Mouse (Mus musculus) heart, postnatal 0 days (tissue): ENCODE data around the gene Dennd2a. TPM values are rescaled to one million over a fixed set of nuclear protein-coding genes. Genes with fewer than 3 reads are reported as not detected.
A peak's percentile ranks its signal among the peaks of the same experiment; 100 is the strongest.

Experiments used
- ATAC-seq: fragments of 200-750 bp; cut with Nextera tagmentation; 2 replicates; pipeline ENCODE4 v1.8.0; 2017; ENCODE audit warnings: low read depth, moderate number of reproducible peaks, moderate library complexity; ENCODE audit not compliant: insufficient read depth
- DNase-seq: peaks from one replicate; pipeline ENCODE4 v3.0.0-alpha.2; 2016; ENCODE audit warnings: low spot score
- H3K27ac ChIP-seq: fragments of 300-500 bp; sonication (generic); 2 replicates; pipeline ENCODE4 v1.5.1; 2014; ENCODE audit warnings: low read depth, mild to moderate bottlenecking
- H3K27me3 ChIP-seq: fragments of 300-500 bp; sonication (generic); 2 replicates; pipeline ENCODE4 v1.6.1; 2014; ENCODE audit warnings: low read length, mixed read lengths; ENCODE audit not compliant: control insufficient read depth, insufficient read depth
- H3K36me3 ChIP-seq: fragments of 300-500 bp; sonication (generic); replicated peaks from 2 replicates; pipeline ENCODE4 v1.6.1; 2014; ENCODE audit warnings: low read length, mixed read lengths; ENCODE audit not compliant: control insufficient read depth, insufficient read depth
- H3K4me1 ChIP-seq: fragments of 300-500 bp; sonication (generic); 2 replicates; pipeline ENCODE4 v1.6.1; 2014; ENCODE audit warnings: antibody characterized with exemption; ENCODE audit not compliant: control insufficient read depth, insufficient read depth
- H3K4me2 ChIP-seq: fragments of 300-500 bp; sonication (generic); 2 replicates; pipeline ENCODE4 v1.6.1; 2014; ENCODE audit warnings: low read depth, mild to moderate bottlenecking, low read length, moderate library complexity
- H3K4me3 ChIP-seq: fragments of 300-500 bp; sonication (generic); 2 replicates; pipeline ENCODE4 v1.5.1; 2014; ENCODE audit warnings: low read depth, low read length
- H3K9ac ChIP-seq: fragments of 300-500 bp; sonication (generic); replicated peaks from 2 replicates; pipeline ENCODE4 v1.6.1; 2014; ENCODE audit warnings: low read depth, low read length, mixed read lengths
- H3K9me3 ChIP-seq: fragments of 300-500 bp; sonication (generic); replicated peaks from 2 replicates; pipeline ENCODE4 v1.6.1; 2016; ENCODE audit warnings: low read length; ENCODE audit not compliant: control insufficient read depth
- CTCF ChIP-seq: IDR thresholded peaks from 2 replicates; pipeline ENCODE4 v1.5.1; 2016; ENCODE audit warnings: antibody characterized with exemption, control low read depth, low read depth
- EP300 ChIP-seq: IDR thresholded peaks from 2 replicates; pipeline ENCODE4 v1.6.1; 2016; ENCODE audit warnings: antibody characterized with exemption, low read depth
- WGBS: fragments of 180-500 bp; shearing (Covaris S2); extraction: QIAGEN DNeasy Blood & Tissue Kit; methylation state at CpG from one replicate; pipeline ENCODE4 v1.1.7; 2014; 5-methylcytosine and 5-hydroxymethylcytosine counted together
- polyA plus RNA-seq: library from polyadenylated mRNA; unstranded; fragments of >200 nt; fragmentation: Nextera tagmentation; extraction: Ambion mirVana; gene quantifications from 2 replicates; pipeline ENCODE4 v1.2.1, GENCODE M21; 2015
- total RNA-seq: library from RNA; depleted of rRNA; stranded (reverse); fragments of >200 nt; gene quantifications from 2 replicates; pipeline ENCODE4 v1.2.3, GENCODE M21; 2014; ENCODE audit warnings: low replicate concordance

Dennd2a gene
- total and polyA plus RNA-seq, 2 experiments from 2014 or later, result 5.5 to 9.0 TPM

- no peak overlapping the region for H3K4me2 ChIP-seq
- 94% methylated on average over 4 of the region's 4 CpGs for WGBS
- ATAC-seq (no peak), DNase-seq (no peak)
- no peaks in the 10 kb centered on the region for H3K4me1 ChIP-seq
- no peak overlapping the region for H3K4me3 ChIP-seq
- H3K9ac ChIP-seq, result no peak overlapping the region
- H3K27me3 ChIP-seq, result no peaks in the 10 kb centered on the region
- no peaks in the 10 kb centered on the region for H3K9me3 ChIP-seq
- TF ChIP-seq EP300 (no peak), CTCF (no peak)
- H3K36me3 ChIP-seq, result peaks cover 16% of the 10 kb centered on the region; the same call in 1 of the 2 replicates
- no peak overlapping the region for H3K27ac ChIP-seq
Measured at GRCm38 (mm10) chr6:39483656-39484055, 74.0 kb downstream of the Dennd2a start.

DNA sequence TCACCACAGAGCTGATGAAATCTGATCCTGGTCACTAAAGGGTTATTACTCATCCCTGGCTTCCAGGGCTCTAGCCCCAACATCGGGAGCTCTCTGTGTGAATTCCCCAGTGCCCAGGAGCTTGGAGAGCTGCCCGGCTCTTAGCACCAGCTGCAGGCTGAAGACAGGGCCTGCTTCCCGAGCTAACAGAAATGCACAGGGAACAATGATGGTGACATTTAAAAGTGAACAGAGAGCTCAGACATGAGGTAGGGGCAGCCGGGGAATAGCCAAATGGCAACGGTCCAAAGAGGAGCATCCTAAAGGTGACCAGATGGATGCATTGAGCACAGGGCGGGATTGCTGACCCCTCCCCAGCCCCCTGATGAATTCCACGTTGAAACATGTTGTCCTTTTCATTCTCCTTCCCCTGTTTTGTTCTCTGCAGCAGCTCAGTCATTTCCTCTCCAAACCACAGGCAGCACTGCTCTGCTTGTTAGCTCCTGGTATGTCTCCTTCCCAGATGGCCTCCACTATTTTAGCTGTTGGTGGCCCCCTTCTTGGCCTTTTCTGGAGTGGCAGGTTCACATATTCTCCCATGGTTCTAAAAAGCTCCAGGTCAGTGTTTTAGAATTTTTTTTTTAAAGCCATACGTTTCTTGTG, 79.0 kb downstream of the Dennd2a start:
- H3K36me3 ChIP-seq, result peaks cover 16% of the 10 kb centered on the region; the same call in 1 of the 2 replicates
- no peak overlapping the region for H3K27ac ChIP-seq
- no peak overlapping the region for H3K9ac ChIP-seq
- no peak for DNase-seq
- H3K4me1 ChIP-seq, result no peaks in the 10 kb centered on the region
- no peak; the same call in 1 of the 2 replicates for ATAC-seq
- no peak overlapping the region for H3K4me2 ChIP-seq
- H3K4me3 ChIP-seq, result no peak overlapping the region
- TF ChIP-seq EP300 (no peak), CTCF (no peak)
- H3K27me3 ChIP-seq, result no peaks in the 10 kb centered on the region
- WGBS, result 45% methylated on average over 8 of the region's 8 CpGs
- no peaks in the 10 kb centered on the region for H3K9me3 ChIP-seq

- Histone ChIP-seq H3K27ac (no peak overlapping the region), H3K4me3 (no peak overlapping the region), H3K4me1 (no peaks in the 10 kb centered on the region; the same call in 1 of the 2 replicates), H3K36me3 (0 out of 2 replicates have a peak, but pooled peaks cover 10% of the 10 kb centered on the region), H3K4me2 (no peak overlapping the region), H3K9me3 (no peaks in the 10 kb centered on the region), H3K9ac (no peak overlapping the region), H3K27me3 (no peaks in the 10 kb centered on the region)
- WGBS, result 46% methylated on average over 1 of the region's 1 CpGs
- DNase-seq (no peak), ATAC-seq (no peak)
- no peak for TF ChIP-seq EP300
- TF ChIP-seq CTCF, result no peak
Measured at GRCm38 (mm10) chr6:39476617-39477016, 81.0 kb downstream of the Dennd2a start.

DNA sequence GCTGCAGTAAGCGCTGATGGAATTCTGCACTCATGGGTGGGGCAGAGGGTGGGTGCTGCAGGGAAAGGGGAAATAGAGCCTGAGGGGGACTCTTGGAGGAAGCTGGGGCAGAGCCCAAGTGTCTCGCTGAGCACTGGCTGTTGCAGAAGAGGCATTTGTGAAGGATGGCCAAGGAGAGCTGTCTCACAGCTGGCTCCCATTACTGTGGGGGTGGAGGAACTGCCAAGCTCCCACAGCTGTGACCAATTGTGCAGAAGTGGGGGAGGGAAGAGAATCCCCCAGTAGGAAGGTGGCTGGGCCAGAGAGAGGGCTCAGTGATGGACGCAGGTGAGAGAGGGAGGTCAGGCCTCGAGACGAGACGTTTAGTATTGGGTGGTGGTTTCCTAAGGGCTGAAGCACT, 83.2 kb downstream of the Dennd2a start:
- H3K36me3 ChIP-seq, result 0 out of 2 replicates have a peak, but pooled peaks cover 4% of the 10 kb centered on the region
- ATAC-seq, result peak; percentile 11; the same call in 1 of the 2 replicates

DNA sequence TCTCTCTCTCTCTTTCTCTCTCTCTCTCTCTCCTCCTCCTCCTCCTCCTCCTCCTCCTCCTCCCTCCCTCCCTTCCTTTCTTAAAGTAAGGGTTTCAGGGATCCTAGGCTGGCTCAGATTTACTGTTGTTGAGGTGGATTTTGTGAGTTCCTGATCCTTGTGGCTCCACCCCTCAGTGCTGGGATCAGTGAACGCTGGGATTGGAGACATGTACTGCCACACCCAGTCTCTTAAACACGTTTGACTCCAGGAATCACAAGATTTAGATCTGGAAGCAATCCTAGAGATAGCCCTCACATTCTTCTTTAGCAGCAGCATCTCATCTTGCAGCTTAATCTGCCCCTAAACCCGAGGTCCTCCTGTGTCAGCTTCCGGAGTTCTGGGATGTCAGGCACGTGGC, 84.8 kb downstream of the Dennd2a start:
- no peaks in the 10 kb centered on the region; the same call in 1 of the 2 replicates for H3K4me1 ChIP-seq
- 0 out of 2 replicates have a peak, but pooled peaks cover 7% of the 10 kb centered on the region for H3K36me3 ChIP-seq
- no peak overlapping the region for H3K4me3 ChIP-seq
- H3K27ac ChIP-seq, result no peak overlapping the region
- H3K27me3 ChIP-seq, result no peaks in the 10 kb centered on the region
- ATAC-seq, result no peak
- WGBS, result 53% methylated on average over 5 of the region's 5 CpGs
- H3K9ac ChIP-seq, result no peak overlapping the region
- H3K4me2 ChIP-seq, result no peak overlapping the region
- no peaks in the 10 kb centered on the region for H3K9me3 ChIP-seq
- no peak for DNase-seq
- TF ChIP-seq CTCF, result no peak
- no peak for TF ChIP-seq EP300

More for the DNA sequence above, 83.2 kb downstream of the Dennd2a start:
- H3K27ac ChIP-seq, result no peak overlapping the region
- H3K9me3 ChIP-seq, result no peaks in the 10 kb centered on the region
- H3K4me2 ChIP-seq, result no peak overlapping the region
- DNase-seq, result no peak
- no peaks in the 10 kb centered on the region for H3K27me3 ChIP-seq
- WGBS, result 67% methylated on average over 6 of the region's 6 CpGs
- no peaks in the 10 kb centered on the region; the same call in 1 of the 2 replicates for H3K4me1 ChIP-seq
- no peak overlapping the region for H3K9ac ChIP-seq
- H3K4me3 ChIP-seq, result no peak overlapping the region
- TF ChIP-seq CTCF (no peak), EP300 (no peak)
